Mouse (Mus musculus): ENCODE results near the gene Hif3a. TPM values are rescaled to one million over a fixed set of nuclear protein-coding genes. Genes with fewer than 3 reads are reported as not detected.

Gene Hif3a
- total and polyA plus RNA-seq, 2 experiments from 2014 or later, result 3.4 to 22.1 TPM

DNA sequence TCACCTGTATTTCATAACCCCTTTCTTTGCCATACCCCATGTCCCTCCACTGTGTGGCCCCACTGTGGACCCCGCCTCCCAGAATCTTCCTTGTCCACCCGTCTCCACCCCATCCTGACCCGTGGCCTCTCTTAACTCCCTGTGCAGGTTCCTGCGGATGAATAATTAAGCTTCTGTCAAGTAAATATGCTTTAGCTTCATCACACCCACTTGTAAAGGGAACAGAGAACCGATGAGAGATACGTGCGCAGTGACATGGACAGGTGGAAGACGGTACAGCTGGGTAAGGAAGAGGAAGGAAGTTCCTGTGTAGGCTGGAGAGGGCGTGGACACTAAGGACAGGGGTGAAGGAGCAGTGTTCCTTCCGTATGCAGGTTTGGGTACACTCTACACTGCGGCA is 618 bp upstream of the Hif3a start:
- H3K4me2 ChIP-seq (ENCODE audit: low read depth, low read length), result peak overlapping the region; percentile 84
- peak overlapping the region; percentile 82 for H3K27ac ChIP-seq
- no peaks in the 10 kb centered on the region for H3K36me3 ChIP-seq (ENCODE audit: insufficient read depth, low read length)
- no peak for TF ChIP-seq CTCF (IDR thresholded peaks at IDR 0.05; ENCODE audit: low read depth)
- no peak; the same call in 1 of the 2 replicates for ATAC-seq
- peak overlapping the region; percentile 54 for H3K9ac ChIP-seq (replicated peaks; ENCODE audit: low read length)
- H3K9me3 ChIP-seq (ENCODE audit: low read length), result no peaks in the 10 kb centered on the region
- no peak for DNase-seq (ENCODE audit: low spot score)
- H3K4me3 ChIP-seq (ENCODE audit: low read length), result peak overlapping the region; percentile 49
- H3K27me3 ChIP-seq (ENCODE audit: insufficient read depth, low read length), result no peaks in the 10 kb centered on the region
- 16% methylated on average over 11 of the region's 11 CpGs for WGBS
- peaks cover 15% of the 10 kb centered on the region for H3K4me1 ChIP-seq (ENCODE audit: insufficient read depth, low read length)

DNA sequence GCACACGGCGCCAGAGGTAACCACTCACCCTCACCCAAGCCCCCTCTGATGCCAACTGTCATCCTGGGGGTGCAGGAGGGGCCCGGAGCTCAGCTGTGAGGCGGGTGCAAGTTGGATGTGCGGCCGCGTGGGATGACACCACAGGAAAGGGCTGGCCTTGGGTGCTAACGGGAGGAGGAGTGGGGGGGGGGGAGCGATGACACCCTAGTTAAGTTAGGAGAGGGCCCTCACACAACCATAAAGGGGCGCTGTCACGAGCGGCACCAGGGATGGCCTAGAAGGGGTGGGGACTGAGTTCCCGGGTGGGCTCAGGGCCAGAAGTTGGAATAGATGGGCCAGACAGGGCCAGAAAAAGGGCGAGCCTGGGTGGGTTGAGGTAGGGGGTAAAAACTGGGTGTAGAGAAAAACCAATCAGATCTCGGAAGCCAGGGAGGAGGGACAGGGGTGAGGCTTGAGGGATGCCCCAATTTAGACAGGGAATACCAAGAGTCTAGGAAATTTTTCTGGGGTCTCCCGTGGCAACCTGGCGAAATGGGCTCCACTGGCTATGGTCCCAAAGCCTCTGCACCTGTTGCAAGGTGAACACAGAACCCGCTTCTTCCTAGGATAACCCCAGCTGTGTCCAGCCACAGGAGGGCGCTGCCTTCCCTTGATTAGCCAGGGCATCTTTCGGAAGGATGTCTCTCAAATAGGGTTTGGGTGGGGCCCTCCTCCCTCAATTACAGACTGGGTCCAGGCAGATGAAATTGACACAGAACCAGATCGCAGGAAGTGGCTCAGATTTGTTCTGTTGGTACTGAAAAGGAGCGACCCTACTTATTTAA is 1.2 kb downstream of the Hif3a start:
- Histone ChIP-seq H3K27ac (peak overlapping the region; percentile 82), H3K4me1 (ENCODE audit: insufficient read depth, low read length) (peaks cover 22% of the 10 kb centered on the region), H3K9ac (replicated peaks; ENCODE audit: low read length) (peak overlapping the region; percentile 54; the same call in 1 of the 2 replicates), H3K4me2 (ENCODE audit: low read depth, low read length) (peak overlapping the region; percentile 84), H3K27me3 (ENCODE audit: insufficient read depth, low read length) (no peaks in the 10 kb centered on the region), H3K9me3 (ENCODE audit: low read length) (no peaks in the 10 kb centered on the region), H3K36me3 (ENCODE audit: insufficient read depth, low read length) (no peaks in the 10 kb centered on the region), H3K4me3 (ENCODE audit: low read length) (peak overlapping the region; percentile 49)
- no peak for ATAC-seq
- peak; percentile 48 for DNase-seq (ENCODE audit: low spot score)
- TF ChIP-seq CTCF (IDR thresholded peaks at IDR 0.05; ENCODE audit: low read depth), result peak; percentile 52
- WGBS, result 58% methylated on average over 22 of the region's 22 CpGs

- no peaks in the 10 kb centered on the region for H3K9me3 ChIP-seq (ENCODE audit: low read length)
These were observed 2.0 kb downstream of the Hif3a start for GRCm38 (mm10) chr7:17060031-17060781.

GRCm38 (mm10) chr7:17059463-17059844 is 2.8 kb downstream of the Hif3a start:
- no peaks in the 10 kb centered on the region for H3K9me3 ChIP-seq (ENCODE audit: low read length)
- H3K27ac ChIP-seq, result peak overlapping the region; percentile 82
- ATAC-seq (no peak), DNase-seq (ENCODE audit: low spot score) (no peak)
- TF ChIP-seq CTCF (IDR thresholded peaks at IDR 0.05; ENCODE audit: low read depth), result no peak
- no peaks in the 10 kb centered on the region for H3K36me3 ChIP-seq (ENCODE audit: insufficient read depth, low read length)
- H3K27me3 ChIP-seq (ENCODE audit: insufficient read depth, low read length), result no peaks in the 10 kb centered on the region
- peaks cover 23% of the 10 kb centered on the region for H3K4me1 ChIP-seq (ENCODE audit: insufficient read depth, low read length)
- WGBS, result 77% methylated on average over 3 of the region's 3 CpGs
- H3K4me3 ChIP-seq (ENCODE audit: low read length), result no peak overlapping the region
- peak overlapping the region; percentile 5; the same call in 1 of the 2 replicates for H3K9ac ChIP-seq (replicated peaks; ENCODE audit: low read length)
- peak overlapping the region; percentile 84 for H3K4me2 ChIP-seq (ENCODE audit: low read depth, low read length)

More at GRCm38 (mm10) chr7:17060031-17060781, 2.0 kb downstream of the Hif3a start:
- Histone ChIP-seq H3K4me1 (ENCODE audit: insufficient read depth, low read length) (peaks cover 23% of the 10 kb centered on the region), H3K36me3 (ENCODE audit: insufficient read depth, low read length) (no peaks in the 10 kb centered on the region), H3K4me3 (ENCODE audit: low read length) (no peak overlapping the region), H3K9ac (replicated peaks; ENCODE audit: low read length) (peak overlapping the region; percentile 4; the same call in 1 of the 2 replicates), H3K27me3 (ENCODE audit: insufficient read depth, low read length) (no peaks in the 10 kb centered on the region), H3K27ac (peak overlapping the region; percentile 82), H3K4me2 (ENCODE audit: low read depth, low read length) (peak overlapping the region; percentile 84)
- WGBS, result 16% methylated on average over 9 of the region's 9 CpGs
- ATAC-seq (0 out of 2 replicates have a peak, but pooled peaks have one; percentile 13), DNase-seq (ENCODE audit: low spot score) (peak; percentile 91)
- TF ChIP-seq CTCF (IDR thresholded peaks at IDR 0.05; ENCODE audit: low read depth), result no peak

DNA sequence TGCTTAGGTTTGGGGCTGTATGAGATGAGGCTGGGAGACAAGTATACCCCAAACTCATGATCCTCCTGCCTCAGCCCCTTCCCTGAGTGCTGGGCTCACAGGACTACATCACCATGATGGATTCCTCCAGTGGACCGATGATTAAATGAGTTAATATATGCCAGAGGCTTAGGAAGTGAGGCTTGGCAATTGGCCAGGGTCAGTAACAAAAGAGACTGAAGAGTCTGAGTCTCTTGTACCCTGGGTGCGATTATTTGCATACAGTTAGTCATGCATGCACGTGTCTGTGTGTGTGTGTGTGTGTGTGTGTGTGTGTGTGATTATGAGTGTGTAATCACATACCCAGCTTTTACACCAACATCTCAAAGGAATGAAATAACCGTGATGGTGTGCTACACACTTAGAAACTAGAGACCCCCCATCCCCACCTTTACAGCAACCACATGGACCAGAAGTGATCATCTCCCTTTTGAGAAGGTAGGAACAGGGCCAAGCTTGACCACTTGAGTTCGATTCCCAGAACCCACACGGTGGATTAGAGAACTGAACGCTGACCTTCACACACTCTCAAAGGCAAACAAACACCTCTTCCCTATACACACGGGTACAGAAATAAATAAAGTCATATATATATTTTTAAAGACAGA is 3.3 kb downstream of the Hif3a start:
- no peak for TF ChIP-seq CTCF (IDR thresholded peaks at IDR 0.05; ENCODE audit: low read depth)
- H3K27me3 ChIP-seq (ENCODE audit: insufficient read depth, low read length), result no peaks in the 10 kb centered on the region
- DNase-seq (ENCODE audit: low spot score) (peak; percentile 66), ATAC-seq (no peak)
- peak overlapping the region; percentile 84; the same call in 1 of the 2 replicates for H3K4me2 ChIP-seq (ENCODE audit: low read depth, low read length)
- H3K4me1 ChIP-seq (ENCODE audit: insufficient read depth, low read length), result peaks cover 23% of the 10 kb centered on the region
- 32% methylated on average over 8 of the region's 8 CpGs for WGBS
- H3K9ac ChIP-seq (replicated peaks; ENCODE audit: low read length), result no peak overlapping the region
- H3K9me3 ChIP-seq (ENCODE audit: low read length), result no peaks in the 10 kb centered on the region
- no peak overlapping the region for H3K4me3 ChIP-seq (ENCODE audit: low read length)
- H3K27ac ChIP-seq, result peak overlapping the region; percentile 82
- H3K36me3 ChIP-seq (ENCODE audit: insufficient read depth, low read length), result no peaks in the 10 kb centered on the region

DNA sequence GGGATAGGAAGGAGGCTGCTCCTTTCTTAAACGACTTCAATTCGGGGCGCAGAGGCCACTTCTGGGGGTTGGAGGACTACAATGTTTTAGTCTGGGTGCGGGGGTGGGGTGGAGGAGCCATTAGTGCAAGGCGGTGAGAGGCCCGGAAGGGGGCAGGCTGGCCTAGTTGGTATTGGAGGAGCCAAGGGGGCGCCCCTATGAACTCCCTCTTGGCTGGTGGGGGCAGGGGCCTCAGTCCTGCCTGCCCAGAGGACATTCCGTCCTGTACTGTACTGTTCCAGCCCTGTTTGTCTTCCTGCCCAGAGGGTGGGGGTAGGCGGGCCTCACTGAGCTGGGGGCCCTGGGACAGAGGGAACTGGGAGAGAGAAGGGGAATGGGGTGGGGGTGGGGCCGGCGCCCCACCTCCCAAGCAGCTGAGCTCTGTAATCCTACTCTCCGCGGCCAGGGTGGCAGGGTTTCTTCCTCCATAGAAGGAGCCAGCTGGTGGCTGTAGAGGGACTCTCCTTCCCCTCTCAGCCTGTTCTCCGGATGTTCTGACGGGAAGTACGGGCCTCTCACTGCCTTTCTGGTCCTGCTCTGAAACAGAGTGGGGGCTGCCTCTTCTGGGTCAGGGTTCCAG is 4.0 kb downstream of the Hif3a start:
- H3K27ac ChIP-seq, result peak overlapping the region; percentile 82
- TF ChIP-seq CTCF (IDR thresholded peaks at IDR 0.05; ENCODE audit: low read depth), result peak; percentile 40
- no peaks in the 10 kb centered on the region for H3K27me3 ChIP-seq (ENCODE audit: insufficient read depth, low read length)
- DNase-seq (ENCODE audit: low spot score) (peak; percentile 75), ATAC-seq (peak; percentile 80)
- H3K4me2 ChIP-seq (ENCODE audit: low read depth, low read length), result peak overlapping the region; percentile 21; the same call in 1 of the 2 replicates
- H3K4me3 ChIP-seq (ENCODE audit: low read length), result no peak overlapping the region
- no peaks in the 10 kb centered on the region for H3K9me3 ChIP-seq (ENCODE audit: low read length)
- peaks cover 23% of the 10 kb centered on the region for H3K4me1 ChIP-seq (ENCODE audit: insufficient read depth, low read length)
- 0 out of 2 replicates have a peak overlapping the region, but pooled peaks have one; percentile 5 for H3K9ac ChIP-seq (replicated peaks; ENCODE audit: low read length)
- 3% methylated on average over 16 of the region's 16 CpGs for WGBS
- H3K36me3 ChIP-seq (ENCODE audit: insufficient read depth, low read length), result no peaks in the 10 kb centered on the region

Data from hindbrain, postnatal 0 days (tissue).